Mouse (Mus musculus): ENCODE data around the gene Tas2r104. TPM values are rescaled to one million over a fixed set of nuclear protein-coding genes. Genes with fewer than 3 reads are reported as not detected.

Gene Tas2r104
- polyA plus RNA-seq (2015; fragmentation: Nextera tagmentation; extraction: Ambion mirVana) = not detected in 2 replicates

DNA sequence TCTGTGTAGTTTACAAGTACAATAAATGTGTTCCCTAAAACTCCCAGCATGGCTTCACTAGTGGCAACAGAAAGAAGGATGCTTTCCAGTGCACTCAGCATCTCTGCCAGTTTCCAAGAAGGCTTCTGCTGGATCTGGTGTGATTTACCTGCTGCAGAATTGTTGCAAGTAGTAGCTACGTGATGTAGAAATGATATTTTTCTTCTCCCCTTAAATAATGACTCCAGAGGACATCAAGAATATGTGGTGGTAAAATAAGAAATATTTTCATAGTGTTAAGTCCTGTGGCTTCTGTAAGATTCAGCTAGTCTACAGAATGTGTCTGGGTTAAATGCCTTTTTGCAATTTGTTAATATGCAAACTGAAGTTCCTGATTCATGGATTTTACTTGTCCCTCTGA is at the start of gene Tas2r104:
Gene Tas2r104, minus strand, starts transcription at position 101 of the 400 bp plus-strand sequence.
- 73% methylated on average over 1 of the region's 1 CpGs for WGBS
- H3K36me3 ChIP-seq = no peaks in the 10 kb centered on the region
- no peaks in the 10 kb centered on the region; the same call in 1 of the 2 replicates for H3K9me3 ChIP-seq
- ATAC-seq (ENCODE audit: insufficient number of reproducible peaks, insufficient read depth, low FRiP score, low TSS enrichment, low read depth) = no peak
- no peaks in the 10 kb centered on the region for H3K4me1 ChIP-seq
- no peak within 1 kb of the TSS for H3K4me3 ChIP-seq
- H3K27ac ChIP-seq = no peak within 1 kb of the TSS
- no peak within 1 kb of the TSS for H3K9ac ChIP-seq
- no peak within 1 kb of the TSS for H3K4me2 ChIP-seq
- H3K27me3 ChIP-seq = no peaks in the 10 kb centered on the region

DNA sequence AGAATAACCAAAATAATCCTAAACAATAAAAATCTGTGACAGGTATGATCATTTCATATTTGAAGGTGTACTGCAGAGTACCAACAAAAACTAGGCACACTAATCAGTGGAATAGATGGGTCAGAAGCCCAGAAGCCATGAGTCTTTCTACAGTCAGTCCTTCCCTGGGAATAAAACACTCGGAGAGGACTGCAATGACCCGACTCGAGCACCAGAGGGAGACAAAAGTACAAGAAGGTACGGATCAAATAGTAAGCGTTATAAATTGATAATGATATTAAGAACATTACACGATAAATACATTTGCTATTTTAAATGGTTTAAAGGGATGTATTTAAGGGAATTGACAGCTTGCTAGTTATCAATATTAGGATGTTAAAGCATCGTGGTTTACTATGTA is 27.3 kb upstream of the Tas2r104 start:
- H3K4me1 ChIP-seq = no peaks in the 10 kb centered on the region
- H3K9me3 ChIP-seq = peaks cover 6% of the 10 kb centered on the region; the same call in 1 of the 2 replicates
- H3K27me3 ChIP-seq = no peaks in the 10 kb centered on the region
- H3K4me3 ChIP-seq = no peak overlapping the region
- WGBS = 43% methylated on average over 7 of the region's 7 CpGs
- no peaks in the 10 kb centered on the region for H3K36me3 ChIP-seq
- no peak overlapping the region for H3K4me2 ChIP-seq
- no peak for ATAC-seq (ENCODE audit: insufficient number of reproducible peaks, insufficient read depth, low FRiP score, low TSS enrichment, low read depth)
- H3K9ac ChIP-seq = no peak overlapping the region
- no peak overlapping the region for H3K27ac ChIP-seq

DNA sequence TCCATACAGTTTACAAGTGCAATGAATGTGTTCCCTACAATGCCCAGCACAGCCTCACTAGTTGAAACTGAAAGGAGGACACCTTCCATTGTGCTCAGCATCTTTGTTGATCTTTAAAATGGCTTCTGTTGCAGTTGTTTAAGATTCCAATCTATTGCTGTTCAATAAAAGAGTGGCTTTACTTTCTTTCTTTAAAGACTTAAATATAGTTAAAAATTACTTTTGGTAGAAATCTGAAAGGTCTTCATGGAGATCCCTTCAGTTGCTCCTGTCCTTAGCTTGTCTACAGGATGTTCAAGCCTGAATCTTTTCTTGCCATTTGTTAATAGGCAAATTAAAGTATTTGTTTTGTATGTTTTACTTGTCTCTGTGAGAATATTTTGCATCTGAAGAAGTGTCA is 4.4 kb upstream of the Tas2r104 start, which contains the start of gene Tas2r114:
Gene Tas2r114, minus strand, starts transcription at position 101 of the 400 bp plus-strand sequence.
- Histone ChIP-seq H3K4me3 (no peak within 1 kb of the TSS), H3K27ac (no peak within 1 kb of the TSS), H3K4me1 (no peaks in the 10 kb centered on the region), H3K9ac (no peak within 1 kb of the TSS), H3K4me2 (no peak within 1 kb of the TSS), H3K27me3 (no peaks in the 10 kb centered on the region), H3K9me3 (peaks cover 5% of the 10 kb centered on the region; the same call in 1 of the 2 replicates), H3K36me3 (no peaks in the 10 kb centered on the region)
- no peak for ATAC-seq (ENCODE audit: insufficient number of reproducible peaks, insufficient read depth, low FRiP score, low TSS enrichment, low read depth)

DNA sequence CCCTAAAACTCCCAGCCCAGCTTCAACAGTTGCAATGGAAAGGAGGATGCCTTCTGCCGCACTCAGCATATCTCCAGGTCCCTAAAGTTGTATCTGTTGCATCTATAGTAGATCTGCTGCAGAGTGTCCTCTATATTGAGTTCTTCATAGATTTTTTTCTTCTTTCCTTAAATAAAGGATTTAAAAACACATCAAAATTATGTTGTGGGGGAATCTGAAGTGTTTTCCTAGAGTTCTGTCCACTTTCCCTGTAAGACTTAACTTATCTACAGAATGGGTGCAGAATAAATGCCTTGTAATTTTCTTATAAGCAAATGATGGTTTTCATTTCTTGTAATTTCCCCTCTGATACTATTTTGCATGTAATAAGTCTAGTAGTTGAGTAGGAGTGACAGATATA is 1.9 kb upstream of the Tas2r104 start, which contains the start of gene Tas2r105:
Gene Tas2r105, minus strand, starts transcription at position 101 of the 400 bp plus-strand sequence.
- Histone ChIP-seq H3K4me1 (no peaks in the 10 kb centered on the region), H3K36me3 (no peaks in the 10 kb centered on the region), H3K27ac (no peak within 1 kb of the TSS), H3K27me3 (no peaks in the 10 kb centered on the region), H3K9me3 (peaks cover 5% of the 10 kb centered on the region; the same call in 1 of the 2 replicates), H3K9ac (no peak within 1 kb of the TSS), H3K4me2 (no peak within 1 kb of the TSS), H3K4me3 (no peak within 1 kb of the TSS)
- ATAC-seq (ENCODE audit: insufficient number of reproducible peaks, insufficient read depth, low FRiP score, low TSS enrichment, low read depth) = no peak
- WGBS = 80% methylated on average over 1 of the region's 1 CpGs

DNA sequence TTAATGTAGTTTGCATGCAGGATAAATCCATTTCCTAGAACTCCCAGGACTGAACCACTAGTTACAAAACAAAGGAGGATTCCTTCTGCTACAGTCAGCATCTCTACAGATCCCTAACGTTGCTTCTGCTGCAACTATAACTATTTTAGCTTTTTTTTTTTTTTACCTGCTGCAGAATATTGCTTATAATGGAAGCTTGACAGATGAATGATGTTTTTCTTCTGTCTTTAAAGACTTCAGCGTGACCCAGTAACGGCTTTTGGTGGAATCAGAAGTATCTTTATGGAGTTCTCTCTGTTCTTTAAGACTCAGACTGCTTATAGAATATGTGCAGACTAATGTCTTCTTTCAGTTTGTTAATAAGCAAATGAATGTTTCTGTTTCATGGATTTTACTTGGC is 6.8 kb downstream of the Tas2r104 start, which contains the start of gene Tas2r106:
Gene Tas2r106, minus strand, starts transcription at position 101 of the 400 bp plus-strand sequence.
- no peaks in the 10 kb centered on the region for H3K4me1 ChIP-seq
- H3K27ac ChIP-seq = no peak within 1 kb of the TSS
- WGBS = 74% methylated on average over 3 of the region's 3 CpGs
- H3K9ac ChIP-seq = no peak within 1 kb of the TSS
- H3K4me3 ChIP-seq = no peak within 1 kb of the TSS
- no peak within 1 kb of the TSS for H3K4me2 ChIP-seq
- ATAC-seq (ENCODE audit: insufficient number of reproducible peaks, insufficient read depth, low FRiP score, low TSS enrichment, low read depth) = no peak
- H3K36me3 ChIP-seq = no peaks in the 10 kb centered on the region
- no peaks in the 10 kb centered on the region for H3K27me3 ChIP-seq
- peaks cover 4% of the 10 kb centered on the region; the same call in 1 of the 2 replicates for H3K9me3 ChIP-seq

DNA sequence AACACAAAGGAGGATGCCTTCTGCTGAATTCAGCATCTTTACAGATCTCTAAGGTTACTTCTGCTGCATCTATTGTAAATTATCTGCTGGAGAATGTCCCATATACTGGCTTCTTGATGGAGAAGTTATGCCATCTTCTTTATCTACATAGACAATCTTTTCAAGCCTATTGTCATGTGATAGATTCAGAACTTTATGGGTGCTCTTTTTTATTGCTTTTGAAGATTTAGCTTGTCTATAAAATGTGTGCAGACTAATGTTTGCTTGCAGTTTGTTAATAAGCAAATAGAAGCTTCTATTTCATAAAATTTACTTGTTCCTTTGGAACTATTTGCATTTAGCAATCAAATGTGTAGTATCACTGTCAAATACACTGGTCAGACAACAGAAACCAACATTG is 25.5 kb downstream of the Tas2r104 start, which contains the start of gene Tas2r107:
Gene Tas2r107, minus strand, starts transcription at position 101 of the 400 bp plus-strand sequence.
- Histone ChIP-seq H3K4me1 (no peaks in the 10 kb centered on the region), H3K4me3 (no peak within 1 kb of the TSS), H3K27ac (no peak within 1 kb of the TSS)

More for the DNA sequence above, 25.5 kb downstream of the Tas2r104 start, which contains the start of gene Tas2r107:
- H3K9me3 ChIP-seq = peaks cover 2% of the 10 kb centered on the region; the same call in 1 of the 2 replicates
- no peak within 1 kb of the TSS for H3K9ac ChIP-seq
- no peaks in the 10 kb centered on the region for H3K36me3 ChIP-seq
- no peaks in the 10 kb centered on the region for H3K27me3 ChIP-seq
- no peak within 1 kb of the TSS for H3K4me2 ChIP-seq
- no peak for ATAC-seq (ENCODE audit: insufficient number of reproducible peaks, insufficient read depth, low FRiP score, low TSS enrichment, low read depth)

Other genes with a start within 250 kb of the Tas2r104 start
- gene 5430401F13Rik, start 199.3 kb downstream of the Tas2r104 start, polyA plus RNA-seq (2015; fragmentation: Nextera tagmentation; extraction: Ambion mirVana) = not detected in 2 replicates
- not detected in 2 replicates for gene Gm6619, start 199.3 kb downstream of the Tas2r104 start, polyA plus RNA-seq (2015; fragmentation: Nextera tagmentation; extraction: Ambion mirVana)
- gene Tas2r130, start 54.8 kb downstream of the Tas2r104 start, polyA plus RNA-seq (2015; fragmentation: Nextera tagmentation; extraction: Ambion mirVana) = not detected in 2 replicates
- gene Tas2r107, start 25.6 kb downstream of the Tas2r104 start, polyA plus RNA-seq (2015; fragmentation: Nextera tagmentation; extraction: Ambion mirVana) = not detected in 2 replicates
- gene Tas2r106, start 6.9 kb downstream of the Tas2r104 start, polyA plus RNA-seq (2015; fragmentation: Nextera tagmentation; extraction: Ambion mirVana) = not detected in 2 replicates
- not detected in 2 replicates for gene Tas2r105, start 1.8 kb upstream of the Tas2r104 start, polyA plus RNA-seq (2015; fragmentation: Nextera tagmentation; extraction: Ambion mirVana)
- gene Tas2r114, start 4.3 kb upstream of the Tas2r104 start, polyA plus RNA-seq (2015; fragmentation: Nextera tagmentation; extraction: Ambion mirVana) = not detected in 2 replicates

All from embryonic facial prominence, embryonic 13.5 days (tissue).